In the genomic region with DNA sequence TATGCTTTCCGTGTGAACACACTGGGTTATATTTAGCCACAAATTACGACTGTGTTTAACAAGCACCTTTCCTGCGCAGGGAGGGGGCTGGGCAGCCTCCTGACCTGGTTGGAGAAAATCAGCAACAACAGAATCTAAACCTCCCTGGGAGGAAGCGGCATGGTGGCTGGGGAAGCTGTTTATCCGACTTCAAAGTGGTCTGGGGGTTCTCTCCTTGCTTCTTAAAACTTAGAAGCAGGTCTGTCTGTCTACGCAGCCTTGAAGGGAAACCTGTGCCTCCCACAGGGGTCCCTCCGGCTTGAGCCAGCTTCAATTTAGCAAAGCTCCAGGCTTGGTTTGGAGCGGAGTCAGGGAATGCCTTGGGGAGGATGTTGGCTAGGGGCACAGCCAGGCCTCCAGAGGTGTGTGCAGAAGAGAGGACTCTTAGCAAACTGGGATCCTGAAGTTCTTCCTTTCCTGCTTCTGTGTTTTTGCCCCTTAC, we compare ENCODE assay signal across 8 mouse cellular contexts. TPM values are rescaled to one million over a fixed set of nuclear protein-coding genes. Genes with fewer than 3 reads are reported as not detected.
DNase-seq lines count a peak whose midpoint lies in the region; ATAC-seq and TF ChIP-seq lines count a peak whose summit lies in the region.

No protein-coding gene starts in this region.

- DNase-seq in left cerebral cortex, adult 2 months (ENCODE audit: extremely low spot score in 1 of 2, low spot score in 2 of 2) = no peak
- DNase-seq in left cerebral cortex, postnatal 25 days (ENCODE audit: low spot score in 2 of 2) = no peak
- DNase-seq in hindbrain, embryonic 14.5 days (ENCODE audit: low spot score) = no peak
- peak; percentile 90 for DNase-seq in midbrain, embryonic 11.5 days (ENCODE audit: low spot score, missing footprints)
- DNase-seq in adipocyte (ENCODE audit: low spot score) = no peak

- peaks cover 80% of the 10 kb centered on the region for H3K4me1 ChIP-seq in forebrain, embryonic 12.5 days
- H3K4me1 ChIP-seq in hindbrain, embryonic 14.5 days (replicated peaks; ENCODE audit: control insufficient read depth, insufficient read depth, low read length) = peaks cover 76% of the 10 kb centered on the region
- peaks cover 71% of the 10 kb centered on the region for H3K4me1 ChIP-seq in midbrain, embryonic 11.5 days (ENCODE audit: control insufficient read depth, insufficient read depth, low read length)

- peak overlapping the region; percentile 57; the same call in 1 of the 2 replicates for H3K27ac ChIP-seq in left cerebral cortex, adult 2 months
- H3K27ac ChIP-seq in forebrain, embryonic 12.5 days = peak overlapping the region; percentile 99
- H3K27ac ChIP-seq in hindbrain, embryonic 14.5 days = peak overlapping the region; percentile 66; the same call in 1 of the 2 replicates
- H3K27ac ChIP-seq in midbrain, embryonic 11.5 days (ENCODE audit: low read depth, low read length) = peak overlapping the region; percentile 35

- H3K4me3 ChIP-seq in left cerebral cortex, adult 2 months = no peak overlapping the region
- peak overlapping the region; percentile 10; the same call in 1 of the 2 replicates for H3K4me3 ChIP-seq in forebrain, embryonic 12.5 days (replicated peaks)
- 0 out of 2 replicates have a peak overlapping the region, but pooled peaks have one; percentile 2 for H3K4me3 ChIP-seq in hindbrain, embryonic 14.5 days (replicated peaks; ENCODE audit: low read length)
- H3K4me3 ChIP-seq in midbrain, embryonic 11.5 days (ENCODE audit: low read depth, low read length) = peak overlapping the region; percentile 9

- H3K9ac ChIP-seq in forebrain, embryonic 12.5 days = peak overlapping the region; percentile 99
- peak overlapping the region; percentile 40 for H3K9ac ChIP-seq in hindbrain, embryonic 14.5 days
- H3K9ac ChIP-seq in midbrain, embryonic 11.5 days (ENCODE audit: low read length) = peak overlapping the region; percentile 99

- intact Hi-C loops in left cerebral cortex, adult 2 months (cut with DNase I) = no loop called here
- intact Hi-C loops in left cerebral cortex, postnatal 25 days (cut with DNase I) = no loop called here

- no peak for ATAC-seq in forebrain, embryonic 12.5 days (ENCODE audit: low FRiP score)
- ATAC-seq in hindbrain, embryonic 14.5 days (ENCODE audit: low FRiP score) = no peak
- no peak for ATAC-seq in midbrain, embryonic 11.5 days (ENCODE audit: low FRiP score)
- ATAC-seq in erythroblast, adult 5-6 weeks (replicated peaks; ENCODE audit: low FRiP score, poor library complexity, severe bottlenecking) = no peak
- ATAC-seq in activated CD4-positive, CD25-positive, alpha-beta regulatory T cell, adult 4 months = no peak

- no peak for TF ChIP-seq CTCF in left cerebral cortex, adult 2 months (IDR thresholded peaks at IDR 0.05)

- 23% methylated on average over 8 of the region's 8 CpGs for WGBS in forebrain, embryonic 12.5 days
- 31% methylated on average over 8 of the region's 8 CpGs for WGBS in hindbrain, embryonic 14.5 days
- 14% methylated on average over 8 of the region's 8 CpGs for WGBS in midbrain, embryonic 11.5 days

- H3K36me3 ChIP-seq in forebrain, embryonic 12.5 days (replicated peaks) = 0 out of 2 replicates have a peak, but pooled peaks cover 4% of the 10 kb centered on the region
- no peaks in the 10 kb centered on the region for H3K36me3 ChIP-seq in hindbrain, embryonic 14.5 days (replicated peaks; ENCODE audit: control insufficient read depth, insufficient read depth)
- no peaks in the 10 kb centered on the region for H3K36me3 ChIP-seq in midbrain, embryonic 11.5 days (ENCODE audit: control insufficient read depth, insufficient read depth, low read length)

- H3K4me2 ChIP-seq in forebrain, embryonic 12.5 days = peak overlapping the region; percentile 93
- H3K4me2 ChIP-seq in hindbrain, embryonic 14.5 days (replicated peaks) = peak overlapping the region; percentile 100
- H3K4me2 ChIP-seq in midbrain, embryonic 11.5 days = peak overlapping the region; percentile 99

- no peaks in the 10 kb centered on the region for H3K9me3 ChIP-seq in forebrain, embryonic 12.5 days
- H3K9me3 ChIP-seq in hindbrain, embryonic 14.5 days (ENCODE audit: control insufficient read depth, low read length) = no peaks in the 10 kb centered on the region
- no peaks in the 10 kb centered on the region for H3K9me3 ChIP-seq in midbrain, embryonic 11.5 days (ENCODE audit: control insufficient read depth, low read length)

- H3K27me3 ChIP-seq in forebrain, embryonic 12.5 days = peaks cover 11% of the 10 kb centered on the region
- H3K27me3 ChIP-seq in hindbrain, embryonic 14.5 days (ENCODE audit: control insufficient read depth, insufficient read depth, low read length) = no peaks in the 10 kb centered on the region
- H3K27me3 ChIP-seq in midbrain, embryonic 11.5 days (ENCODE audit: control insufficient read depth, insufficient read depth, low read length) = no peaks in the 10 kb centered on the region

RNA-seq across cellular contexts. Expression of a gene that starts 5.1 kb away (rescaled TPM):
- 10 to 100 TPM; 20.6 to 21.3 TPM for total RNA-seq in left cerebral cortex, adult 2 months (2021)
- 10 to 100 TPM; 16.3 to 21.9 TPM for total RNA-seq in left cerebral cortex, postnatal 25 days (2021)
- 23.5 and 24.0 TPM in 2 replicates for polyA plus RNA-seq in forebrain, embryonic 12.5 days (2016; fragmentation: Nextera tagmentation; extraction: Ambion mirVana)
- polyA plus RNA-seq in hindbrain, embryonic 14.5 days (2014; fragmentation: Nextera tagmentation; extraction: Ambion mirVana) = 15.9 and 16.3 TPM in 2 replicates
- polyA plus RNA-seq in midbrain, embryonic 11.5 days (2014; fragmentation: Nextera tagmentation; extraction: Ambion mirVana) = 17.6 and 20.6 TPM in 2 replicates
- total RNA-seq in erythroblast, adult 5-6 weeks (2015; ENCODE audit: low replicate concordance) = 2.1 and 3.3 TPM in 2 replicates
- total RNA-seq in erythroblast, adult 5-6 weeks (2017; ENCODE audit: low replicate concordance) = 0.84 and 2.0 TPM in 2 replicates
- polyA plus RNA-seq in activated CD4-positive, CD25-positive, alpha-beta regulatory T cell, adult 4 months (2017; shearing (Covaris generic)) = not detected

Comparison
In these comparisons a context has a peak if more than half of its experiments do, and no peak if none do; other contexts are left out.
1. H3K27ac ChIP-seq: peak in every context shown above with its lines; median percentile 99 in forebrain, embryonic 12.5 days; 66 in hindbrain, embryonic 14.5 days; 57 in left cerebral cortex, adult 2 months; 35 in midbrain, embryonic 11.5 days.
2. H3K9ac ChIP-seq: peak in every context shown above with its lines; median percentile 99 in forebrain, embryonic 12.5 days; 99 in midbrain, embryonic 11.5 days; 40 in hindbrain, embryonic 14.5 days.
3. RNA of a gene that starts 5.1 kb away (polyA plus RNA-seq): 23.5 to 24.0 TPM in forebrain, embryonic 12.5 days, 17.6 to 20.6 TPM in midbrain, embryonic 11.5 days and 15.9 to 16.3 TPM in hindbrain, embryonic 14.5 days; not detected in activated CD4-positive, CD25-positive, alpha-beta regulatory T cell, adult 4 months; every median in the first group is over 10 times any median in the second.
4. Peak in every context shown above with its lines, with median percentiles within 50 percentile points of each other: H3K4me2 ChIP-seq.